Mouse (Mus musculus) CH12.LX (cell line): ENCODE measurements around the gene Rhbdl1. TPM values are rescaled to one million over a fixed set of nuclear protein-coding genes. Genes with fewer than 3 reads are reported as not detected.
A peak's percentile ranks its signal among the peaks of the same experiment; 100 is the strongest.

ENCODE experiments used
- DNase-seq: peaks from one replicate; pipeline ENCODE4 v3.0.0-alpha.2; 2013; ENCODE audit errors: extremely low read depth
- H3K27ac ChIP-seq: 2 replicates; pipeline ENCODE4 v1.5.1; 2012; ENCODE audit warnings: low read depth, mild to moderate bottlenecking, control low read depth, moderate library complexity; ENCODE audit not compliant: insufficient read depth
- H3K27me3 ChIP-seq: replicated peaks from 2 replicates; pipeline ENCODE3; 2012; ENCODE audit warnings: inconsistent platforms
- H3K36me3 ChIP-seq, 2 experiments: replicated peaks in 1 of 2; 2 replicates each; pipeline versions ENCODE3 to v1.6.1; 2012; ENCODE audit warnings: inconsistent platforms in 1 of 2, low read length in 1 of 2, mild to moderate bottlenecking in 1 of 2, mixed read lengths in 1 of 2, moderate library complexity in 1 of 2; ENCODE audit not compliant: control insufficient read depth in 1 of 2, insufficient read depth in 1 of 2
- H3K4me1 ChIP-seq, 2 experiments: 2 replicates each; pipeline ENCODE4 v1.6.1; 2012; ENCODE audit warnings: inconsistent platforms in 1 of 2, moderate library complexity in 1 of 2; ENCODE audit not compliant: insufficient read depth in 2 of 2, control insufficient read depth in 1 of 2
- H3K4me2 ChIP-seq: 2 replicates; pipeline ENCODE4 v1.6.1; 2012; ENCODE audit warnings: low read depth, mild to moderate bottlenecking, control low read depth; ENCODE audit not compliant: poor library complexity, insufficient read depth, severe bottlenecking
- H3K4me3 ChIP-seq, 3 experiments: fragments of 150-350 bp in 1 of 3; sonication (generic) in 1 of 3; replicated peaks in 1 of 3; 2 replicates each; pipeline versions ENCODE3 to v1.5.1; 2011 to 2012; ENCODE audit warnings: low read depth in 2 of 3, low read length in 2 of 3, mild to moderate bottlenecking in 2 of 3, moderate library complexity in 2 of 3, control low read depth in 1 of 3, improper control_type of control experiment in 1 of 3, inconsistent platforms in 1 of 3, mixed read lengths in 1 of 3; ENCODE audit not compliant: poor library complexity in 1 of 3
- H3K79me2 ChIP-seq: replicated peaks from 2 replicates; pipeline ENCODE4 v1.6.1; 2012; ENCODE audit warnings: mild to moderate bottlenecking, moderate library complexity; ENCODE audit not compliant: control insufficient read depth, poor library complexity, insufficient read depth, severe bottlenecking; ENCODE audit errors: extremely low read depth
- H3K9ac ChIP-seq: 2 replicates; pipeline ENCODE4 v1.6.1; 2012; ENCODE audit warnings: low read depth, mild to moderate bottlenecking, control low read depth, moderate library complexity; ENCODE audit not compliant: insufficient read depth
- H3K9me3 ChIP-seq: replicated peaks from 2 replicates; pipeline ENCODE3; 2012; ENCODE audit warnings: low read length, inconsistent platforms, mixed read lengths
- BHLHE40 ChIP-seq: IDR thresholded peaks from 2 replicates; pipeline ENCODE4 v1.6.1; 2011; ENCODE audit warnings: mild to moderate bottlenecking, low read depth, low read length, improper control_type of control experiment
- CHD1 ChIP-seq: IDR thresholded peaks from 2 replicates; pipeline ENCODE4 v1.6.1; 2012; ENCODE audit warnings: low read depth, low read length, improper control_type of control experiment, inconsistent platforms
- CHD2 ChIP-seq: IDR thresholded peaks from 2 replicates; pipeline ENCODE4 v1.6.1; 2011; ENCODE audit warnings: low read length, improper control_type of control experiment
- CTCF ChIP-seq, 2 experiments: IDR thresholded peaks in 1 of 2; conservative IDR thresholded peaks in 1 of 2; 2 replicates each; pipeline ENCODE4 v1.5.1; 2011 to 2012; ENCODE audit warnings: low read depth in 2 of 2, low read length in 2 of 2, improper control_type of control experiment in 1 of 2, inconsistent platforms in 1 of 2, mild to moderate bottlenecking in 1 of 2, moderate library complexity in 1 of 2
- E2F4 ChIP-seq: IDR thresholded peaks from 2 replicates; pipeline ENCODE4 v1.6.1; 2011; ENCODE audit warnings: low read depth, low read length, improper control_type of control experiment; ENCODE audit not compliant: insufficient replicate concordance
- ELF1 ChIP-seq: IDR thresholded peaks from 2 replicates; pipeline ENCODE4 v1.6.1; 2014; ENCODE audit warnings: low read depth, mild to moderate bottlenecking, inconsistent platforms, low read length, improper control_type of control experiment
- EP300 ChIP-seq: IDR thresholded peaks from 2 replicates; pipeline ENCODE4 v1.6.1; 2011; ENCODE audit warnings: low read length, improper control_type of control experiment
- ETS1 ChIP-seq: conservative IDR thresholded peaks from 2 replicates; pipeline ENCODE4 v1.6.1; 2012; ENCODE audit warnings: low read depth, mild to moderate bottlenecking, inconsistent platforms, low read length, improper control_type of control experiment, moderate library complexity
- IRF4 ChIP-seq: IDR thresholded peaks from 2 replicates; pipeline ENCODE4 v1.6.1; 2014; ENCODE audit warnings: low read depth, mild to moderate bottlenecking, inconsistent platforms, low read length, improper control_type of control experiment
- JUN ChIP-seq: IDR thresholded peaks from 2 replicates; pipeline ENCODE4 v1.6.1; 2011; ENCODE audit warnings: low read depth, mild to moderate bottlenecking, low read length, improper control_type of control experiment, moderate library complexity; ENCODE audit not compliant: insufficient read depth
- JUND ChIP-seq: conservative IDR thresholded peaks from 2 replicates; pipeline ENCODE4 v1.6.1; 2011; ENCODE audit warnings: low read depth, low read length, improper control_type of control experiment
- KAT2A ChIP-seq: IDR thresholded peaks from 2 replicates; pipeline ENCODE4 v1.6.1; 2012; ENCODE audit warnings: low read length, improper control_type of control experiment, inconsistent platforms; ENCODE audit not compliant: insufficient replicate concordance
- MAFK ChIP-seq: IDR thresholded peaks from 2 replicates; pipeline ENCODE4 v1.6.1; 2011; ENCODE audit warnings: low read length, improper control_type of control experiment; ENCODE audit not compliant: insufficient replicate concordance
- MAZ ChIP-seq: IDR thresholded peaks from 2 replicates; pipeline ENCODE4 v1.6.1; 2012; ENCODE audit warnings: low read depth, mild to moderate bottlenecking, inconsistent platforms, low read length, improper control_type of control experiment, moderate library complexity
- MEF2A ChIP-seq: IDR thresholded peaks from 2 replicates; pipeline ENCODE4 v1.6.1; 2014; ENCODE audit warnings: low read depth, mild to moderate bottlenecking, inconsistent platforms, low read length, improper control_type of control experiment, borderline replicate concordance
- MXI1 ChIP-seq: IDR thresholded peaks from 2 replicates; pipeline ENCODE4 v1.6.1; 2011; ENCODE audit warnings: mild to moderate bottlenecking, low read depth, low read length, improper control_type of control experiment
- MYC ChIP-seq: IDR thresholded peaks from 2 replicates; pipeline ENCODE4 v1.6.1; 2011; ENCODE audit warnings: low read depth, mild to moderate bottlenecking, improper control_type of control experiment, low read length
- NELFE ChIP-seq: IDR thresholded peaks from 2 replicates; pipeline ENCODE4 v1.6.1; 2011; ENCODE audit warnings: low read depth, low read length, improper control_type of control experiment
- PAX5 ChIP-seq: IDR thresholded peaks from 2 replicates; pipeline ENCODE4 v1.6.1; 2012; ENCODE audit warnings: low read length, inconsistent platforms, mixed read lengths
- POLR2A ChIP-seq: IDR thresholded peaks from 2 replicates; pipeline ENCODE4 v1.6.1; 2011; ENCODE audit warnings: low read depth, mild to moderate bottlenecking, improper control_type of control experiment, low read length
- POLR2AphosphoS2 ChIP-seq: IDR thresholded peaks from 2 replicates; pipeline ENCODE4 v1.6.1; 2011; ENCODE audit warnings: low read depth, low read length, improper control_type of control experiment
- RAD21 ChIP-seq: IDR thresholded peaks from 2 replicates; pipeline ENCODE4 v1.6.1; 2011; ENCODE audit warnings: low read depth, mild to moderate bottlenecking, low read length, improper control_type of control experiment, moderate library complexity
- RCOR1 ChIP-seq: conservative IDR thresholded peaks from 2 replicates; pipeline ENCODE4 v1.6.1; 2012; ENCODE audit warnings: low read depth, mild to moderate bottlenecking, inconsistent platforms, low read length, improper control_type of control experiment
- SIN3A ChIP-seq: IDR thresholded peaks from 2 replicates; pipeline ENCODE4 v1.6.1; 2012; ENCODE audit warnings: low read length, improper control_type of control experiment, inconsistent platforms
- SMC3 ChIP-seq: IDR thresholded peaks from 2 replicates; pipeline ENCODE4 v1.6.1; 2011; ENCODE audit warnings: low read depth, low read length, improper control_type of control experiment
- TBP ChIP-seq: conservative IDR thresholded peaks from 2 replicates; pipeline ENCODE4 v1.6.1; 2011; ENCODE audit warnings: low read depth, low read length, improper control_type of control experiment
- TCF12 ChIP-seq: IDR thresholded peaks from 2 replicates; pipeline ENCODE4 v1.6.1; 2014; ENCODE audit warnings: low read depth, mild to moderate bottlenecking, inconsistent platforms, low read length, improper control_type of control experiment
- USF1 ChIP-seq: IDR thresholded peaks from 2 replicates; pipeline ENCODE4 v1.6.1; 2014; ENCODE audit warnings: low read depth, mild to moderate bottlenecking, inconsistent platforms, low read length, improper control_type of control experiment
- USF2 ChIP-seq: conservative IDR thresholded peaks from 2 replicates; pipeline ENCODE4 v1.6.1; 2011; ENCODE audit warnings: low read depth, low read length, improper control_type of control experiment
- ZC3H11A ChIP-seq: IDR thresholded peaks from 2 replicates; pipeline ENCODE4 v1.6.1; 2012; ENCODE audit warnings: low read depth, mild to moderate bottlenecking, inconsistent platforms, low read length, improper control_type of control experiment
- ZKSCAN1 ChIP-seq: IDR thresholded peaks from 2 replicates; pipeline ENCODE4 v1.6.1; 2012; ENCODE audit warnings: low read depth, inconsistent platforms, low read length, improper control_type of control experiment, borderline replicate concordance
- ZNF384 ChIP-seq: IDR thresholded peaks from 2 replicates; pipeline ENCODE4 v1.6.1; 2012; ENCODE audit warnings: low read depth, low read length, improper control_type of control experiment, inconsistent platforms
- dilution Hi-C: fragments of 300-500 bp; cut with MboI; formaldehyde crosslinking; loops from 2 replicates; pipeline ENCODE4 v1.14.3; 2020; ENCODE audit warnings: low sequenced_read_pairs; ENCODE audit not compliant: extremely low pct_unique_long_range_greater_than_20kb, extremely low pct_ligation_motif_present
- in situ Hi-C: fragments of 300-500 bp; cut with MboI; formaldehyde crosslinking; loops from 3 replicates; pipeline ENCODE4 v1.14.3; 2019; ENCODE audit warnings: low sequenced_read_pairs, low pct_ligation_motif_present, low pct_unique_long_range_greater_than_20kb, mixed read lengths
- polyA plus RNA-seq: library from polyadenylated mRNA; unstranded; fragments of >175 nt; gene quantifications from 2 replicates; pipeline ENCODE4 v1.2.1, GENCODE M21; 2012; ENCODE audit warnings: low read depth; ENCODE audit not compliant: insufficient read length
- total RNA-seq, 2 experiments: library from RNA; depleted of rRNA; stranded (reverse); fragments of 300-350 nt in 1 of 2; fragments of >200 nt in 1 of 2; gene quantifications; 2 replicates each; pipeline ENCODE4 v1.2.3; 2012 to 2014

The Rhbdl1 gene
- total and polyA plus RNA-seq, 3 experiments, result 1.9 to 2.8 TPM; not detected in 1

DNA sequence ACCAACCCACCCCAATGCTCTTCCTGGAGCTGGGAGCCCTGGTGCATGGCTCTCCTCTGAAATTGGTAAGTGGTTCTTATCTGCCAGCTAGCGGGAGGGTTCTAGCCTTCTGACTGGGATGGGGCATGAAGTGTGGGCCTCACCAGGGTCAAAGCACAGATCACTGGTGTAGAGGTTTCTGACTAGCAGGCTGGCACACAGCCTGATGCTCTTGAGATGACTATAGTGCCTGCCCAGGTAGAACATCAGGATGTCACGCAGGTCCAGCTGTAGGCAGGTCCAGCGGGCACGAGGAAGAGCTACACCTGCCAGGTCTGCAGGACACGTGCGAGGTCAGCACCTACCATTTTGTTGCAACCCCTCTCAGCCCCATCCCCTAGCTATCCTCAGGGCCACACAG, 23.1 kb upstream of the Rhbdl1 start:
- peak overlapping the region; percentile 35 for H3K4me2 ChIP-seq
- dilution Hi-C loops, result no loop called here
- in situ Hi-C loops, result no loop called here
- H3K27ac ChIP-seq, result no peak overlapping the region
- TF ChIP-seq MEF2A, result no peak
- no peak for TF ChIP-seq TBP
- no peak for TF ChIP-seq POLR2AphosphoS2
- TF ChIP-seq, all 38 proteins: peak for 0
- peaks cover 7% of the 10 kb centered on the region for H3K27me3 ChIP-seq
- H3K4me1 ChIP-seq, result peaks cover 9 to 25% of the 10 kb centered on the region in 2 experiments
- H3K79me2 ChIP-seq, result no peaks in the 10 kb centered on the region
- peak overlapping the region; percentile 80; the same call in 1 of the 2 replicates for H3K9ac ChIP-seq
- no peak for DNase-seq
- H3K9me3 ChIP-seq, result no peaks in the 10 kb centered on the region
- peaks cover 12 to 27% of the 10 kb centered on the region in 2 experiments for H3K36me3 ChIP-seq
- peak overlapping the region in 2 of 3 experiments; percentile 70 to 86 for H3K4me3 ChIP-seq

DNA sequence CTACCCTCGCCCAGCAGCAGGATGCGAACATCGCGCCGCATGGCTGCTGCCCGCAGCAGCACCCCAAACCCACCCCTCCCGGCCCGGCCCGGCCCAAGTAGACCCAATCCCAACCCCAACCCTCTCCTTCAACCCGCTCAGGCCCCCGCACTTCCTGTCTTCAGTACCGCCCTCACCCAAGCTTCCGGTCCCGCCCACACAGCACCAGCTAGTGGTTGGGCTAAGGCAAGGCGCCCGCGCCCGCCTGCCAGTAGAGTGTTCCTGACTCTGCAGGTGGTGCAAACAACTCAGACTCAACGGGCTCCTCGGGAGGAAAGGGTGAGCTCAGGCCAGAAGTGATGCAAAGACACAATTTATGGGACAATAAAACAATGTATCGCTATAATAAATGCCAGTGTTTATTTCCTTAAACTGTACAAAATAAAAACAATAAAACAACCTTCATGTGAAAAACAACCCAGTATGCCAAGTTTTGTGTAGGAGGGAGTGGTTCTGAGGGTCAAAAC, 7.4 kb upstream of the Rhbdl1 start, which contains the start of gene Rhot2:
Gene Rhot2 (minus strand): TSS at position 456 of the 506 bp plus-strand sequence.
- H3K36me3 ChIP-seq, result peaks cover 59 to 84% of the 10 kb centered on the region in 2 experiments
- H3K4me1 ChIP-seq, result peaks cover 12 to 15% of the 10 kb centered on the region in 2 experiments
- no peaks in the 10 kb centered on the region for H3K9me3 ChIP-seq
- H3K4me3 ChIP-seq, result peak within 1 kb of the TSS; percentile 71 to 93 (median 77)
- no peaks in the 10 kb centered on the region for H3K27me3 ChIP-seq
- dilution Hi-C loops, result no loop called here
- peak within 1 kb of the TSS; percentile 83 for H3K9ac ChIP-seq
- H3K4me2 ChIP-seq, result peak within 1 kb of the TSS; percentile 71
- peak within 1 kb of the TSS; percentile 54 for H3K27ac ChIP-seq
- peaks cover 14% of the 10 kb centered on the region for H3K79me2 ChIP-seq
- DNase-seq, result peak; percentile 95
- in situ Hi-C loops, result no loop called here
- peak; percentile 93 for TF ChIP-seq NELFE
- peak; percentile 91 for TF ChIP-seq MAZ
- TF ChIP-seq RAD21, result no peak; the same call in 1 of the 2 replicates
- peak; percentile 92 for TF ChIP-seq POLR2A
- no peak for TF ChIP-seq MYC
- peak; percentile 88 for TF ChIP-seq ELF1
- no peak for TF ChIP-seq USF2
- no peak for TF ChIP-seq JUN
- TF ChIP-seq KAT2A, result peak; percentile 73; the same call in 1 of the 2 replicates
- no peak for TF ChIP-seq USF1
- no peak for TF ChIP-seq CHD2
- TF ChIP-seq IRF4, result peak; percentile 49; the same call in 1 of the 2 replicates
- TF ChIP-seq PAX5, result no peak
- TF ChIP-seq TBP, result peak; percentile 75; the same call in 1 of the 2 replicates
- peak; percentile 80; the same call in 1 of the 2 replicates for TF ChIP-seq SIN3A
- no peak for TF ChIP-seq ZC3H11A
- 0 out of 2 replicates have a peak, but pooled peaks have one; percentile 14 for TF ChIP-seq MXI1
- TF ChIP-seq MAFK, result no peak
- 0 out of 2 replicates have a peak, but pooled peaks have one; percentile 29 for TF ChIP-seq MEF2A
- TF ChIP-seq EP300, result no peak
- TF ChIP-seq RCOR1, result no peak
- TF ChIP-seq E2F4, result no peak
- TF ChIP-seq BHLHE40, result peak; percentile 16; the same call in 1 of the 2 replicates
- no peak for TF ChIP-seq JUND
- peak in 1 of 2 experiments; percentile 26; a peak in 1 of 4 replicates for TF ChIP-seq CTCF (conservative IDR thresholded peaks at IDR 0.05 in 1 of 2, IDR thresholded peaks at IDR 0.05 in 1 of 2; ENCODE audit: low read depth in 2 of 2, low read length in 2 of 2)
- no peak for TF ChIP-seq ZNF384
- TF ChIP-seq SMC3, result 0 out of 2 replicates have a peak, but pooled peaks have one; percentile 6
- TF ChIP-seq CHD1, result no peak
- peak; percentile 38; the same call in 1 of the 2 replicates for TF ChIP-seq POLR2AphosphoS2
- no peak for TF ChIP-seq ETS1
- peak; percentile 85 for TF ChIP-seq TCF12
- no peak for TF ChIP-seq ZKSCAN1
